Mouse (Mus musculus) forebrain, embryonic 13.5 days (tissue): ENCODE data around the gene Polrmt. TPM values are rescaled to one million over a fixed set of nuclear protein-coding genes. Genes with fewer than 3 reads are reported as not detected.
"Not testable (repeated sequence)": the region's sequence is repeated elsewhere in the genome, so short reads cannot be mapped to it uniquely, and the experiment has no call there.

Experiments used
- ATAC-seq: fragments of 200-750 bp; cut with Nextera tagmentation; 2 replicates; pipeline ENCODE4 v1.8.0; 2017
- H3K27ac ChIP-seq: fragments of 300-500 bp; sonication (generic); 2 replicates; pipeline ENCODE4 v1.5.1; 2015; ENCODE audit warnings: inconsistent platforms, mild to moderate bottlenecking, moderate library complexity
- H3K27me3 ChIP-seq: fragments of 300-500 bp; sonication (generic); 2 replicates; pipeline ENCODE4 v1.6.1; 2015; ENCODE audit warnings: mild to moderate bottlenecking, inconsistent platforms
- H3K36me3 ChIP-seq: fragments of 300-500 bp; sonication (generic); 2 replicates; pipeline ENCODE4 v1.6.1; 2015; ENCODE audit warnings: mild to moderate bottlenecking, inconsistent platforms; ENCODE audit not compliant: poor library complexity, severe bottlenecking
- H3K4me1 ChIP-seq: fragments of 300-500 bp; sonication (generic); 2 replicates; pipeline ENCODE4 v1.6.1; 2015; ENCODE audit warnings: inconsistent platforms
- H3K4me2 ChIP-seq: fragments of 300-500 bp; sonication (generic); 2 replicates; pipeline ENCODE4 v1.6.1; 2015; ENCODE audit warnings: inconsistent platforms, mild to moderate bottlenecking, moderate library complexity
- H3K4me3 ChIP-seq: fragments of 300-500 bp; sonication (generic); 2 replicates; pipeline ENCODE4 v1.5.1; 2015; ENCODE audit warnings: mild to moderate bottlenecking, inconsistent platforms
- H3K9ac ChIP-seq: fragments of 300-500 bp; sonication (generic); 2 replicates; pipeline ENCODE4 v1.6.1; 2015; ENCODE audit warnings: mild to moderate bottlenecking, inconsistent platforms
- H3K9me3 ChIP-seq: fragments of 300-500 bp; sonication (generic); replicated peaks from 2 replicates; pipeline ENCODE4 v1.6.1; 2016; ENCODE audit warnings: inconsistent platforms
- WGBS: fragments of 180-500 bp; shearing (Covaris S2); methylation state at CpG from one replicate; pipeline ENCODE4 v1.1.7; 2015; 5-methylcytosine and 5-hydroxymethylcytosine counted together
- polyA plus RNA-seq: library from polyadenylated mRNA; unstranded; fragments of >200 nt; fragmentation: Nextera tagmentation; extraction: Ambion mirVana; gene quantifications from 2 replicates; pipeline ENCODE4 v1.2.1, GENCODE M21; 2015

Gene Polrmt
- polyA plus RNA-seq, 1 experiment from 2014 or later, result 39.1 TPM

- Histone ChIP-seq H3K36me3 (no peaks in the 10 kb centered on the region), H3K9me3 (peaks cover 4% of the 10 kb centered on the region), H3K4me2 (no peak overlapping the region), H3K27ac (no peak overlapping the region), H3K4me3 (no peak overlapping the region), H3K27me3 (peaks cover 22% of the 10 kb centered on the region), H3K4me1 (peaks cover 18% of the 10 kb centered on the region), H3K9ac (no peak overlapping the region)
- 95% methylated on average over 3 of the region's 3 CpGs for WGBS
- no peak for ATAC-seq
Observed at GRCm38 (mm10) chr10:79772320-79772719, 25.9 kb upstream of the Polrmt start.

GRCm38 (mm10) chr10:79769329-79769728 is 22.9 kb upstream of the Polrmt start:
- H3K4me3 ChIP-seq, result no peak overlapping the region

GRCm38 (mm10) chr10:79768400-79768799 is 22.0 kb upstream of the Polrmt start:
- Histone ChIP-seq H3K27ac (no peak overlapping the region), H3K27me3 (peaks cover 6% of the 10 kb centered on the region; the same call in 1 of the 2 replicates), H3K4me2 (no peak overlapping the region), H3K9me3 (no peaks in the 10 kb centered on the region), H3K4me1 (peaks cover 40% of the 10 kb centered on the region), H3K9ac (no peak overlapping the region), H3K4me3 (no peak overlapping the region), H3K36me3 (no peaks in the 10 kb centered on the region)
- 0% methylated on average over 5 of the region's 5 CpGs for WGBS
- no peak for ATAC-seq

More at GRCm38 (mm10) chr10:79769329-79769728, 22.9 kb upstream of the Polrmt start:
- no peak for ATAC-seq
- Histone ChIP-seq H3K27me3 (peaks cover 6% of the 10 kb centered on the region; the same call in 1 of the 2 replicates), H3K4me2 (no peak overlapping the region), H3K9me3 (no peaks in the 10 kb centered on the region), H3K9ac (no peak overlapping the region), H3K4me1 (peaks cover 31% of the 10 kb centered on the region), H3K36me3 (no peaks in the 10 kb centered on the region), H3K27ac (no peak overlapping the region)
- WGBS, result 75% methylated on average over 4 of the region's 4 CpGs

GRCm38 (mm10) chr10:79767372-79768244 is 21.2 kb upstream of the Polrmt start:
- H3K9me3 ChIP-seq, result no peaks in the 10 kb centered on the region
- H3K36me3 ChIP-seq, result peaks cover 2% of the 10 kb centered on the region; the same call in 1 of the 2 replicates
- peaks cover 6% of the 10 kb centered on the region; the same call in 1 of the 2 replicates for H3K27me3 ChIP-seq
- peaks cover 40% of the 10 kb centered on the region for H3K4me1 ChIP-seq
- 12% methylated on average over 40 of the region's 40 CpGs for WGBS
- peak; percentile 83 for ATAC-seq
- peak overlapping the region; percentile 94 for H3K4me2 ChIP-seq
- H3K9ac ChIP-seq, result peak overlapping the region; percentile 94
- H3K27ac ChIP-seq, result peak overlapping the region; percentile 86
- H3K4me3 ChIP-seq, result peak overlapping the region; percentile 76

GRCm38 (mm10) chr10:79766508-79767325 is 20.3 kb upstream of the Polrmt start, which contains the start of gene Rnf126:
Rnf126 (minus strand) TSS chr10:79766952.
- H3K27me3 ChIP-seq, result peaks cover 4% of the 10 kb centered on the region; the same call in 1 of the 2 replicates
- H3K4me3 ChIP-seq, result peak within 1 kb of the TSS; percentile 76
- H3K36me3 ChIP-seq, result peaks cover 11% of the 10 kb centered on the region
- peak; percentile 89 for ATAC-seq
- H3K4me2 ChIP-seq, result peak within 1 kb of the TSS; percentile 94
- peak within 1 kb of the TSS; percentile 86 for H3K27ac ChIP-seq
- H3K4me1 ChIP-seq, result peaks cover 40% of the 10 kb centered on the region
- under 1% methylated on average over 94 of the region's 101 CpGs for WGBS
- no peaks in the 10 kb centered on the region for H3K9me3 ChIP-seq
- H3K9ac ChIP-seq, result peak within 1 kb of the TSS; percentile 94

- Histone ChIP-seq H3K27ac (peak overlapping the region; percentile 86), H3K9me3 (no peaks in the 10 kb centered on the region), H3K9ac (peak overlapping the region; percentile 94), H3K4me3 (peak overlapping the region; percentile 76), H3K4me2 (peak overlapping the region; percentile 94), H3K27me3 (peaks cover 3% of the 10 kb centered on the region; the same call in 1 of the 2 replicates), H3K36me3 (peaks cover 18% of the 10 kb centered on the region), H3K4me1 (peaks cover 40% of the 10 kb centered on the region)
- no peak for ATAC-seq
- 7% methylated on average over 16 of the region's 16 CpGs for WGBS
Observed at GRCm38 (mm10) chr10:79766001-79766507, 19.7 kb upstream of the Polrmt start.

- Histone ChIP-seq H3K9ac (peak overlapping the region; percentile 94), H3K4me3 (peak overlapping the region; percentile 76), H3K9me3 (no peaks in the 10 kb centered on the region), H3K4me1 (peaks cover 40% of the 10 kb centered on the region), H3K36me3 (peaks cover 25% of the 10 kb centered on the region), H3K4me2 (peak overlapping the region; percentile 94), H3K27me3 (no peaks in the 10 kb centered on the region), H3K27ac (no peak overlapping the region)
- 79% methylated on average over 2 of the region's 2 CpGs for WGBS
- ATAC-seq, result no peak
Observed at GRCm38 (mm10) chr10:79765228-79765745, 18.9 kb upstream of the Polrmt start.

- no peak overlapping the region for H3K4me2 ChIP-seq
- ATAC-seq, result no peak
- H3K9ac ChIP-seq, result peak overlapping the region; percentile 41
- H3K4me3 ChIP-seq, result no peak overlapping the region
- H3K27me3 ChIP-seq, result no peaks in the 10 kb centered on the region
- H3K4me1 ChIP-seq, result peaks cover 40% of the 10 kb centered on the region
- H3K36me3 ChIP-seq, result peaks cover 33% of the 10 kb centered on the region
- 88% methylated on average over 7 of the region's 7 CpGs for WGBS
- H3K9me3 ChIP-seq, result no peaks in the 10 kb centered on the region
- no peak overlapping the region for H3K27ac ChIP-seq
Observed at GRCm38 (mm10) chr10:79764234-79764633, 17.9 kb upstream of the Polrmt start.

- WGBS, result 81% methylated on average over 3 of the region's 3 CpGs
- no peak for ATAC-seq
- H3K36me3 ChIP-seq, result peaks cover 47% of the 10 kb centered on the region
- no peak overlapping the region for H3K4me3 ChIP-seq
- H3K9ac ChIP-seq, result no peak overlapping the region
- peaks cover 31% of the 10 kb centered on the region for H3K4me1 ChIP-seq
- no peaks in the 10 kb centered on the region for H3K27me3 ChIP-seq
- H3K4me2 ChIP-seq, result no peak overlapping the region
- H3K27ac ChIP-seq, result no peak overlapping the region
- H3K9me3 ChIP-seq, result no peaks in the 10 kb centered on the region
Observed at GRCm38 (mm10) chr10:79762875-79763274, 16.5 kb upstream of the Polrmt start.

- WGBS, result 93% methylated on average over 11 of the region's 11 CpGs
- no peak overlapping the region for H3K4me2 ChIP-seq
- no peak overlapping the region for H3K9ac ChIP-seq
- no peak overlapping the region for H3K27ac ChIP-seq
- H3K4me3 ChIP-seq, result no peak overlapping the region
- peaks cover 22% of the 10 kb centered on the region for H3K4me1 ChIP-seq
- no peaks in the 10 kb centered on the region for H3K27me3 ChIP-seq
- no peak for ATAC-seq
- H3K36me3 ChIP-seq, result peaks cover 69% of the 10 kb centered on the region
- no peaks in the 10 kb centered on the region for H3K9me3 ChIP-seq
Observed at GRCm38 (mm10) chr10:79760603-79761143, 14.3 kb upstream of the Polrmt start.

GRCm38 (mm10) chr10:79759675-79760074 is 13.3 kb upstream of the Polrmt start:
- not testable (repeated sequence) for H3K27ac ChIP-seq, H3K27me3 ChIP-seq, H3K4me2 ChIP-seq, H3K4me3 ChIP-seq, H3K9me3 ChIP-seq, H3K9ac ChIP-seq, ATAC-seq
- Histone ChIP-seq H3K36me3 (peaks cover 70% of the 10 kb centered on the region), H3K4me1 (peaks cover 20% of the 10 kb centered on the region)
- WGBS, result 100% methylated on average over 1 of the region's 1 CpGs
